Mouse (Mus musculus) intestine, embryonic 16.5 days (tissue): ENCODE results near the gene Gm14444. TPM values are rescaled to one million over a fixed set of nuclear protein-coding genes. Genes with fewer than 3 reads are reported as not detected.
A peak's percentile ranks its signal among the peaks of the same experiment; 100 is the strongest.
"Not testable (repeated sequence)": the region's sequence is repeated elsewhere in the genome, so short reads cannot be mapped to it uniquely, and the experiment has no call there.

Experiments
- ATAC-seq: fragments of 200-750 bp; cut with Nextera tagmentation; 2 replicates; pipeline ENCODE4 v1.8.0; 2017; ENCODE audit warnings: moderate TSS enrichment, moderate library complexity
- H3K27ac ChIP-seq: fragments of 300-500 bp; sonication (generic); 2 replicates; pipeline ENCODE4 v1.5.1; 2014; ENCODE audit warnings: mild to moderate bottlenecking, low read length
- H3K27me3 ChIP-seq: fragments of 300-500 bp; sonication (generic); replicated peaks from 2 replicates; pipeline ENCODE4 v1.6.1; 2014; ENCODE audit warnings: low read length, control low read depth, mixed read lengths; ENCODE audit not compliant: control insufficient read depth, insufficient read depth
- H3K36me3 ChIP-seq: fragments of 300-500 bp; sonication (generic); 2 replicates; pipeline ENCODE4 v1.6.1; 2014; ENCODE audit warnings: low read length, control low read depth; ENCODE audit not compliant: control insufficient read depth, insufficient read depth
- H3K4me1 ChIP-seq: fragments of 300-500 bp; sonication (generic); 2 replicates; pipeline ENCODE4 v1.6.1; 2014; ENCODE audit warnings: low read length, control low read depth, mixed read lengths; ENCODE audit not compliant: control insufficient read depth, insufficient read depth
- H3K4me2 ChIP-seq: fragments of 300-500 bp; sonication (generic); 2 replicates; pipeline ENCODE4 v1.6.1; 2014; ENCODE audit warnings: low read depth, low read length, control low read depth
- H3K4me3 ChIP-seq: fragments of 300-500 bp; sonication (generic); 2 replicates; pipeline ENCODE4 v1.5.1; 2014; ENCODE audit warnings: mild to moderate bottlenecking, low read length
- H3K9ac ChIP-seq: fragments of 300-500 bp; sonication (generic); 2 replicates; pipeline ENCODE4 v1.6.1; 2014; ENCODE audit warnings: low read depth, low read length
- H3K9me3 ChIP-seq: fragments of 300-500 bp; sonication (generic); 2 replicates; pipeline ENCODE4 v1.6.1; 2016; ENCODE audit warnings: low read length, control low read depth; ENCODE audit not compliant: control insufficient read depth
- whole genome bisulfite sequencing: fragments of 180-500 bp; shearing (Covaris S2); extraction: QIAGEN DNeasy Blood & Tissue Kit; methylation state at CpG from one replicate; pipeline ENCODE4 v1.1.7; 2014; 5-methylcytosine and 5-hydroxymethylcytosine counted together
- polyA plus RNA-seq: library from polyadenylated mRNA; unstranded; fragments of >200 nt; fragmentation: Nextera tagmentation; extraction: Ambion mirVana; gene quantifications from 2 replicates; pipeline ENCODE4 v1.2.1, GENCODE M21; 2015

Gene Gm14444
- polyA plus RNA-seq = not detected in 2 replicates

GRCm38 (mm10) chr2:175010022-175010421 is at the start of gene Gm14444:
TSS of gene Gm14444 (plus strand) at chr2:175010241.
- WGBS = 67% methylated on average over 1 of the region's 1 CpGs
- not testable (repeated sequence) for ATAC-seq, H3K4me1 ChIP-seq, H3K27me3 ChIP-seq, H3K9me3 ChIP-seq, H3K27ac ChIP-seq, H3K4me3 ChIP-seq, H3K9ac ChIP-seq, H3K36me3 ChIP-seq, H3K4me2 ChIP-seq

GRCm38 (mm10) chr2:174965466-174965865 is 44.6 kb upstream of the Gm14444 start:
- not testable (repeated sequence) for H3K9ac ChIP-seq, H3K9me3 ChIP-seq, H3K36me3 ChIP-seq, H3K27me3 ChIP-seq, H3K27ac ChIP-seq, H3K4me2 ChIP-seq, H3K4me1 ChIP-seq, H3K4me3 ChIP-seq
- 65% methylated on average over 3 of the region's 3 CpGs for WGBS
- ATAC-seq = peak; percentile 62

GRCm38 (mm10) chr2:175044268-175044667 is 34.2 kb downstream of the Gm14444 start:
- H3K27me3 ChIP-seq, H3K9me3 ChIP-seq, ATAC-seq, H3K4me3 ChIP-seq, H3K9ac ChIP-seq, H3K4me1 ChIP-seq, H3K4me2 ChIP-seq, H3K36me3 ChIP-seq, H3K27ac ChIP-seq: not testable (repeated sequence)
- 95% methylated on average over 24 of the region's 27 CpGs for WGBS

- not testable (repeated sequence) for ATAC-seq, H3K27me3 ChIP-seq
Observed at GRCm38 (mm10) chr2:175067681-175068261, 57.7 kb downstream of the Gm14444 start, which contains the start of gene Gm14393. TSS of gene Gm14393 (minus strand) at chr2:175067781.

More at GRCm38 (mm10) chr2:175067681-175068261, 57.7 kb downstream of the Gm14444 start, which contains the start of gene Gm14393:
- H3K9ac ChIP-seq, H3K4me1 ChIP-seq, H3K36me3 ChIP-seq, H3K9me3 ChIP-seq, H3K4me3 ChIP-seq, H3K4me2 ChIP-seq, H3K27ac ChIP-seq: not testable (repeated sequence)
- WGBS = 68% methylated on average over 1 of the region's 1 CpGs

Other genes with a start within 250 kb of the Gm14444 start
- gene Edn3, start 249.6 kb upstream of the Gm14444 start, polyA plus RNA-seq = 11.7 and 15.3 TPM in 2 replicates
- 0.51 and 0.64 TPM in 2 replicates for gene Gm14393, start 57.5 kb downstream of the Gm14444 start, polyA plus RNA-seq
- 4.6 and 4.9 TPM in 2 replicates for gene Gm14399, start 131.8 kb downstream of the Gm14444 start, polyA plus RNA-seq
- gene Gm14443, start 165.6 kb downstream of the Gm14444 start, polyA plus RNA-seq = 0.27 and 0.64 TPM in 2 replicates
- gene Gm14391, start 196.7 kb downstream of the Gm14444 start, polyA plus RNA-seq = 4.1 and 5.7 TPM in 2 replicates